Mouse (Mus musculus) adrenal gland, adult 18-20 months (tissue): Measurements from ENCODE around the gene Sik1. TPM values are rescaled to one million over a fixed set of nuclear protein-coding genes. Genes with fewer than 3 reads are reported as not detected.

Experiments used
- DNase-seq, 2 experiments: peaks; one replicate each; pipeline ENCODE4 v3.0.0; 2021 to 2022; ENCODE audit warnings: low spot score in 2 of 2
- total RNA-seq, 2 experiments: library from RNA; stranded (reverse); gene quantifications; 1 replicate in 1 of 2; 2 replicates in 1 of 2; pipeline ENCODE4 v1.2.3; 2021

The Sik1 gene
- total RNA-seq, 2 experiments from 2014 or later = 41.3 to 81.9 TPM

DNA sequence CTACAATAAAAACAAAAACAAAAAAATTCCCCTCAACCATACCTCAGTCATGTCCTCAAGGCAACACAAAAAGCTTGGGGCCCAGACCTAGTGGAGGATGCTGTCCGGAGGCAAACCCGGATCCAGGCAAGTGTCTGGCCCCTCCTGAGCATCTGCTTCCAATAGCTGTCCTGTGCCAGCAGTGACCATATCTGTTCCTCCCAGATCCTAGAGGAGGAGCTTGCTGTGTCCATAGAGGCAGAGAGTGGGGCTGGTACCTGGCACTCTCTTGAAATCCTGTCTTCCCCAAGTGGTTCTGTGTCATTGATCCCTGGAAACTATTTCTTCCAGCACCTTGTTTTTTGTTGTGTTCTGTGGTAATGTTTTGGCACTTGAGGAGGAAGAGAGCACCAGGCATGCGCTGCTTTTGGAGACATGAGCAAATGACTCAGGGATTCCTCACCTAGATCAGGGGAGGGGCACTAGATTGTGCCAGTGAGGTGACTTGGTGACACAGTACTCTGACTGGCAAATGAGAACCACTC lies 2.4 kb upstream of the Sik1 start:
- no peak for DNase-seq

DNA sequence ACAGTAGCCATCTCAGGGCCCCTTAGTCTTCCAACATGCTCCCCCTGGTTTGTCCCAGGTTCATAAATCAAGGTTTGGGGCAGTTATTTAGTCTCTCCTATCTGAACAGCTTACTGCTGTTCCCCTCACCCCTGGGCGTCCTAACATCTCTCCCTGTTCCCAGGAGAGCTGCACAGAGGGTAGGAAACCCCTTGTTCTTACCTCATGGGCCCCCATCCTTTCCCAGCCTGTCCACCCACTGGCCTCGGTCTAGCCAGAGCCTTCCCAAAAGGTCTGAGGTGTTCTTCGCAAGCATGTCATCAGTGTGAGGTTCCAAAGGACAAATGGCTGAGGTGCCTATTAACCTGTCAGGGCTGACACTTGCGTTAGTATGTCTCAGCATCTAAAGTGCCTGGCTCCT lies 1.6 kb upstream of the Sik1 start:
- DNase-seq = no peak

- DNase-seq = peak; percentile 66 to 74
Observed at GRCm38 (mm10) chr17:31856519-31857160, 1.0 kb upstream of the Sik1 start.

- peak; percentile 56 to 64 for DNase-seq
Observed at GRCm38 (mm10) chr17:31854770-31855596, 621 bp downstream of the Sik1 start.

GRCm38 (mm10) chr17:31853448-31854188 lies 2.0 kb downstream of the Sik1 start:
- no peak for DNase-seq

DNA sequence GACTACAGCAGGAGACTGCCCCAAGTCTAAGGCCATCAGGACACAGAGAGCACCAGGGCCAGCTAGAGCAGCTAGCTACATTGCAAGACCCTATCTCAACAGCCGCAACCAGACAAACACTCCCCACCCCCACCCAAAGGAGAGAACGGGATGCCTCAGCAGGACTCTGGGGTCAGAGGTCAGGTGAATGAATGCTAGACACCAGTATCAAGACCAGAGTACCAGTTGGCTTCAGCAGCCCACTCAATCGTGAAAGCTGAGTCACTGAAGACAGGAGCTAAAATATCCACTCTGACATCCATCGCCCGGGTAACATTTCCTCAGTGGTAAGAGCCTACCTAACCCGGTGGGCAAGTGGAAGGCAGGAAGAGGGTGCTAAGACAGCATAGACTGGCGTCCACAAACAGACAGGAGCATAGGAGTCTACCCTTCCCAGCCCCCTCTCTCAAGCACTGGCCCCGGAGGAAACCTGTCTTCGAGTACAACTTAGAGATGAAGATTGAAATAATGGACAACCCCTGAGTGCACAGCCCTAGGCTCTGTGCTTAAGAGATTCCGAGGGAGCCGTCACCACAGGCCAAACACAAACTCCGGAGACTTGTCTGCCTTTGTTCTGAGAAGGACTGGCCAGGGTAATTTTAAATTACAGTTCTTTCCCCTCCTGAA lies 2.7 kb downstream of the Sik1 start:
- no peak for DNase-seq

DNA sequence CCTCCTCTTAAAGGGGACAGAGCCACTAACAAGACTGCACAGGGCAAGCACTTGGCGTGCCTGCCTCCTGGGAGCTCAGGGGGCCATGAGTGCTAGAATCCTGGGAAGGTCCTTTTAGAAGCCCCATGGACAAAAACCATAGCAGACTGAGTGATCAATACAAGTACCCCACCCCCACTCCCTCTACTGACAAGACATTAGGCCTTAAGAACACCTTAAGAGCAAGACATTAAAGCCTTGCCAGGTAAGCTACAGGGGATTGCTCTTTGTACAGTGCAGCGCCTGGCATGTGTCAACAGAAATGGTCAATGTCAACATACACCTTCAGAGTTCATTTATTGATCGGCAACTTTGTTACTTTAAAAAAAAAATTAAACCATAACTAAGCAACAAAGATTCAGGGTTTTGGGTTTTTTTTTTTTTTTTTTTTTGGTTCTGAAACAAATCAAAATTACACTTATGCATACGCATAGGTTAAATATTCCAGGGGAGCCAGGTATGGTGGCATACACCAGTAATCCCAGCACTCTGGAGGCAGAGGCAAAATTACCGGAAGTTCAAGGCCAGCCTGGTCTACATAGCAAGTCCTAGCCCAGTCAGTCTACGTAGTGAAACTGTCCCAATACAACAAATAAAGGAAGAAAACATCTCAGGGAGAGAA lies 3.7 kb downstream of the Sik1 start:
- no peak for DNase-seq

DNA sequence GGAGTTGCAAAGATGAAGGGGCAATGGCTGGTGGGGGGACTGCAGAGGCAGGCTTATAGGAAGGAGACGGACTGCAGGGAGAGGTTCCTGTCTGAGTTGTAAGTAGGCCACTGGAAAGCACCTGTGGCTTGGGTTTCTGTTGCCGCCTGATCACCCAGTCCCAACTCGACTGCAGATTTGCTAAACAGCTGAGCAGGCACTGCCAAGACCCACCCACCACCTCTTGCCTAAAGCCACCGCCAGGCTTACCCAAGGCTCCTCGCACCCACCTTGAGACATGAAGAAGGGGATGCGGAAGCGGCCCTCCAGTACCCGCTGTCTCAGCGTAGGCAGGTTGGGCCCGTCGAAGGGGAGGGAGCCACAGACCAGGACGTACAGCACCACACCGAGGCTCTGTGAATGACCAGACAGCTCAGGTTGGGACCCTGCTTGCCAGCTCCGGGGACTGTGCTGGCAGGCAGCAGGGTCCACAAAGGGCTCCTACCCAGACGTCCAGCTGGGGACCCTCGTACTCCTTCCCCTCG lies 5.1 kb downstream of the Sik1 start:
- no peak for DNase-seq

GRCm38 (mm10) chr17:31846970-31847369 lies 8.6 kb downstream of the Sik1 start:
- no peak for DNase-seq

DNA sequence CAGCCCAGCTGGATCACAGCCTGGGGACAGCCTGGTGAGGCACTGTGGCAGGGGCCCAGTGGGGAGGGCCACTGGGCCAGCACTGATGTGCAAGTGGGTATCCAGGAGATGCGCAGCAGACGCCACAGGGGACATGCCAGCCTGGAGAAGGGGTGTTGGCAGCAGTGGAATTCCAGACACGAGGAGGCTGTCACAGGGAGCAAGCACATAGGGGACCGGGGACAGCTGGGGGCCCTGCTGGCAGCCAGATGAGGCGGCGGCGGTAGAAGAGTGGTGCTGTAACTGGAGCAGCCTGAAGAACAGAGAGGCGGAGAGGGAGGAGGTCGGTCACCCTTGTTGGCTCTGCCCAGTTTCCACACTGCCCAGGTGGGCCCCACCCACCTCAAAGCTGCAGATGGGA lies 9.3 kb downstream of the Sik1 start:
- no peak for DNase-seq

- no peak for DNase-seq
Observed at GRCm38 (mm10) chr17:31843891-31844290, 11.7 kb downstream of the Sik1 start.

GRCm38 (mm10) chr17:31842930-31843822 lies 12.4 kb downstream of the Sik1 start:
- DNase-seq = no peak

DNA sequence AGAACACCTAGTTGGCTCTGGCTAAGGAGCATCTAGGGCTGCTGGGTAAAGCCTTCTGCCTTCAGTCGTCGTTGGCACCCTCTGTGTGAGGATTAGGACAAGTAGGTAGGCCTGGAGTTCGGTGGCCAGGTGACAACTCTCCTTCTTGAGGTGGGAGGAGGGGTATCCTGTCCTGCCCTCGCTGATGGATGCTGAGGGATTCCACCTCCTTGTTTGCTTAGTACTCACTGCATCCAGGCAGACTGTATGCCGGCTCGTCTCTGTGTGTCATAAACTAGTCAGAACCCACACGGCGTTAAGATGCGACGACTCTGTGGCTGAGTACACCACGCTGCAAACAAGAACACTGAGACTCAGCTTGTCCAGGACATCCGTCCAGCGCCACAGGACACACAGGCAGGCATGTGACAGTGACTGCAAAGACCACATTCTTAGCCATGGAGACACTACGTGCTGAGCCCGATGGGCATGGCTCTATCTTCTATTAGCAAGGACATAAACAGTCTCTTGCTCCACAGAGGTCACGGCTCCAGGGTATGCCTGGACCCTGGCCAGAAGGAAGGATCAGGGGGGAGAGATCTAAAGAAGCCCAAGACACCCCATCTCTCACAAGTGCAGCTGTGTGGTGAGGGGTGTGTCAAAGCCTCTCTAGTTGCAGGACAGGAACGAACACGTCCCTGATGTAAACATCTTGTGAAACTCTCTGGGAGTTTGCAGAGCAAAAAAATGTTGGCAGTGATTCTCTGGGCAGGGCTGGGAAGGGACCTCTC lies 13.6 kb downstream of the Sik1 start:
- no peak for DNase-seq

GRCm38 (mm10) chr17:31841453-31841841 lies 14.2 kb downstream of the Sik1 start:
- no peak for DNase-seq

DNA sequence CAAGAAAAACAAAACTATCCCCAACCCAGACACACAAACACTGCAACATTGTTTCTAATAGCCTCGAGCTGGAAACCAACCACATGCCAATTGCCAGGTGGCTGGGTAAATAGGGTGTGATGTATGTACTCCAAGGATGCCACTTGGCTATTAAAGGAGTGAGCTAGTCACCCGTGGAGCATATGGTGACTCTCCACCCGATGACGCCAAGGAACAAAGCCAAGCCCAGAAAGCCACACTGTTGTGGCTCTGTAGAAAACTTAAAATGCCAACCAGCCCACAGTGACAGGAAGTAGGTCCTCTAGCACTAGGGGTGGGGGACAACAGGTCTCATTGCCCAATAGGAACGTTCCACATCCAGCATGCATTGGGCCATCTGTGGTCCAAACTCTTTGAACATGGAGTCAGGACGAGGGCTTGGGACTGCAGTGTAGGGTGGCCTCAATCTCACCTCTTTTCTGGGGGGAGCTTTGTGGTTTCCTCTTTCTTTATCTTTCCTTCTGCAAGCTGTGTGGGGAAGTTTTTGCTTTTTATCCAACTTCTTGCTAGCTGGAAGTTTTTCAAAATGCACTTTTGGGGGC lies 15.1 kb downstream of the Sik1 start:
- no peak for DNase-seq

DNA sequence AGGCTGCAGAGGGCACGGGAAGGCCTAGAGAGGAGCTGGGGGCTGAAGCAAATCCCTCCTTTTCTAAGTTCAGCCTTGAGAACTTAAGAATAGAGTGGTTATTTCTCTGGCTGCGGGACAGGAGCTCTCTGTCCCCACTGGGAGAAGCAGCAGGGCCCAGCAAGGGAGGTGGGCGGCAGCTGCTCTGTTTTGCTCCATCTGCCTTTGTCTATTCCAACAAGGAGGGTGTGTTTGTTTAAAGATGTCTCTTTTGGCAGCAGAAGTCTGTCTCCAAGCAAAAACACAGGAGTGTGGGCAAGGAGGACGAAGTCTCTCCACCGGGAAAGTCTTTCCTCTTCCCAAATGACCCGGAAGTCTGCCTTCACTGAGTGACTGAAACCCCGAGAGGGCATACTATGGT lies 18.8 kb downstream of the Sik1 start:
- DNase-seq = no peak

- no peak for DNase-seq
Observed at GRCm38 (mm10) chr17:31836264-31836607, 19.4 kb downstream of the Sik1 start.

- DNase-seq = no peak
Observed at GRCm38 (mm10) chr17:31835528-31836263, 19.9 kb downstream of the Sik1 start.
